Mouse (Mus musculus) hematopoietic stem cell, adult 5-6 weeks (primary cell): ENCODE data around the gene Slc25a15. TPM values are rescaled to one million over a fixed set of nuclear protein-coding genes. Genes with fewer than 3 reads are reported as not detected.

Experiments
- ATAC-seq, 2 experiments: fragments of 125-278 bp in 1 of 2; replicated peaks in 1 of 2; 2 replicates each; pipeline ENCODE4 v1.8.0; 2016 to 2017; ENCODE audit warnings: inconsistent platforms in 2 of 2, mild to moderate bottlenecking in 2 of 2, moderate number of reproducible peaks in 2 of 2, low read depth in 1 of 2, moderate TSS enrichment in 1 of 2; ENCODE audit not compliant: low FRiP score in 2 of 2, poor library complexity in 2 of 2, severe bottlenecking in 2 of 2, insufficient read depth in 1 of 2, low TSS enrichment in 1 of 2
- total RNA-seq: library from RNA; stranded (forward); fragments of 172-1452, 232-1000 nt; gene quantifications from 2 replicates; pipeline ENCODE4 v1.2.3, GENCODE M21; 2017

Gene Slc25a15
- total RNA-seq, 1 experiment from 2014 or later: 14.4 TPM

DNA sequence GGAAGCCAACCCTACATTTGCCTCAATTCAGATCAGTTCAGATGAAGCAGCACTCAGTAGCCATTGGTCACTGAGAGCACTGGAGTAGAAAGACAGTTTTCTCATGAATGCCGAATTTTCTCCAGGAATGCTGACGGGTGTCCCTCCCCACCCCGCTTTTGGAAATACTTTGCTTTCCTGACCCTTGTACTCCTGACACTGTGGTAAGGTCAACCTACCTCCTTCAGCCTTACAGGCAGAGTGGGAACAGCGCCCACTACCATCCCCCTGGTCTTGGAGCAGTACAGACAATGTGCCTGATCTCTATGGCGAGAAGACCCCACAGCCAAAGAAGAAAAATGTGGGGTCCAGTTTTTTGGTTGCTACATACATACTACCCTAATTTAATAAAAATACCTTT lies 22.1 kb downstream of the Slc25a15 start:
- no peak for ATAC-seq

GRCm38 (mm10) chr8:22359882-22360281 lies 38.5 kb downstream of the Slc25a15 start:
- ATAC-seq: no peak

- ATAC-seq: no peak
These were observed 39.0 kb downstream of the Slc25a15 start for GRCm38 (mm10) chr8:22359359-22359758.

GRCm38 (mm10) chr8:22335426-22335825 lies 63.0 kb downstream of the Slc25a15 start:
- ATAC-seq: no peak

Other genes with a start within 250 kb of the Slc25a15 start
- gene Nek3, start 232.2 kb downstream of the Slc25a15 start, total RNA-seq: 3.7 and 5.1 TPM in 2 replicates
- gene Ckap2, start 212.8 kb downstream of the Slc25a15 start, total RNA-seq: 40.8 and 50.3 TPM in 2 replicates
- 55.0 and 68.1 TPM in 2 replicates for gene Vps36, start 205.8 kb downstream of the Slc25a15 start, total RNA-seq
- 12.0 and 17.0 TPM in 2 replicates for gene Thsd1, start 171.3 kb downstream of the Slc25a15 start, total RNA-seq
- not detected in 2 replicates for gene Tpte, start 115.2 kb downstream of the Slc25a15 start, total RNA-seq
- gene Mrps31, start 12.8 kb upstream of the Slc25a15 start, total RNA-seq: 23.8 and 31.4 TPM in 2 replicates